Mouse (Mus musculus) heart, postnatal 25 days (tissue): ENCODE data around the gene Slc6a21. TPM values are rescaled to one million over a fixed set of nuclear protein-coding genes. Genes with fewer than 3 reads are reported as not detected.

Experiments
- total RNA-seq, 2 experiments: library from RNA; stranded (reverse); gene quantifications; 2 replicates each; pipeline ENCODE4 v1.2.3; 2021

Slc6a21 gene
- total RNA-seq, 2 experiments from 2014 or later: not detected

Other genes starting within 250 kb of the Slc6a21 start
- gene Prr12, start 224.6 kb upstream of the Slc6a21 start, total RNA-seq: 10 to 100 TPM; 23.2 to 27.7 TPM
- gene Nosip, start 215.1 kb upstream of the Slc6a21 start, total RNA-seq: 10 to 100 TPM; 25.7 to 27.8 TPM
- gene Prrg2, start 214.8 kb upstream of the Slc6a21 start, total RNA-seq: 1 to 10 TPM; 6.8 to 7.1 TPM
- gene Rcn3, start 185.3 kb upstream of the Slc6a21 start, total RNA-seq: 10 to 100 TPM; 28.1 to 32.4 TPM
- gene Fcgrt, start 173.7 kb upstream of the Slc6a21 start, total RNA-seq: 10 to 100 TPM; 66.1 to 71.7 TPM
- gene Rps11, start 153.1 kb upstream of the Slc6a21 start, total RNA-seq: 100 to 1,000 TPM; 517 to 569 TPM
- gene Rpl13a, start 148.8 kb upstream of the Slc6a21 start, total RNA-seq: 100 to 1,000 TPM; 613 to 620 TPM
- not detected for gene Gm45713, start 141.3 kb upstream of the Slc6a21 start, total RNA-seq
- gene Flt3l, start 141.1 kb upstream of the Slc6a21 start, total RNA-seq: 10 to 100 TPM in 1 of 2 experiments, 1 to 10 TPM in 1; 5.3 to 15.0 TPM
- 10 to 100 TPM; 29.7 to 30.9 TPM for gene Pih1d1, start 123.2 kb upstream of the Slc6a21 start, total RNA-seq
- gene Aldh16a1, start 122.9 kb upstream of the Slc6a21 start, total RNA-seq: 10 to 100 TPM; 23.5 to 37.6 TPM
- 10 to 100 TPM; 18.1 to 18.7 TPM for gene Slc17a7, start 113.6 kb upstream of the Slc6a21 start, total RNA-seq
- gene Gfy, start 97.9 kb upstream of the Slc6a21 start, total RNA-seq: not detected
- gene Pth2, start 96.5 kb upstream of the Slc6a21 start, total RNA-seq: not detected
- gene Ccdc155, start 72.6 kb upstream of the Slc6a21 start, total RNA-seq: not detected
- not detected for gene Dkkl1, start 65.4 kb upstream of the Slc6a21 start, total RNA-seq
- gene Tead2, start 61.8 kb upstream of the Slc6a21 start, total RNA-seq: 10 to 100 TPM in 1 of 2 experiments, 1 to 10 TPM in 1; 7.0 to 12.0 TPM
- gene Cd37, start 38.4 kb upstream of the Slc6a21 start, total RNA-seq: 1 to 10 TPM; 2.9 to 3.2 TPM
- gene Slc6a16, start 36.4 kb upstream of the Slc6a21 start, total RNA-seq: not detected
- gene Trpm4, start 56.3 kb downstream of the Slc6a21 start, total RNA-seq: 10 to 100 TPM; 23.5 to 25.0 TPM
- gene Hrc, start 57.8 kb downstream of the Slc6a21 start, total RNA-seq: 100 to 1,000 TPM; 773 to 825 TPM
- under 1 TPM; 0.18 to 0.25 TPM for gene Ppfia3, start 89.5 kb downstream of the Slc6a21 start, total RNA-seq
- 1 to 10 TPM; 1.8 to 2.0 TPM for gene Lin7b, start 93.1 kb downstream of the Slc6a21 start, total RNA-seq
- 100 to 1,000 TPM; 110 to 111 TPM for gene Snrnp70, start 118.2 kb downstream of the Slc6a21 start, total RNA-seq
- 1 to 10 TPM; 3.2 to 3.7 TPM for gene Kcna7, start 128.1 kb downstream of the Slc6a21 start, total RNA-seq
- gene Ntf5, start 136.2 kb downstream of the Slc6a21 start, total RNA-seq: under 1 TPM; 0.14 to 0.39 TPM
- not detected for gene Lhb, start 143.3 kb downstream of the Slc6a21 start, total RNA-seq
- 10 to 100 TPM; 93.1 to 98.1 TPM for gene Gys1, start 157.3 kb downstream of the Slc6a21 start, total RNA-seq
- gene Ruvbl2, start 160.6 kb downstream of the Slc6a21 start, total RNA-seq: 10 to 100 TPM; 28.5 to 29.3 TPM
- gene Ftl1, start 182.4 kb downstream of the Slc6a21 start, total RNA-seq: 100 to 1,000 TPM; 210 to 232 TPM
- 10 to 100 TPM; 24.7 to 26.7 TPM for gene Bax, start 189.4 kb downstream of the Slc6a21 start, total RNA-seq
- not detected for gene Tulp2, start 204.4 kb downstream of the Slc6a21 start, total RNA-seq
- 1 to 10 TPM; 4.0 to 5.1 TPM for gene Gm45808, start 209.3 kb downstream of the Slc6a21 start, total RNA-seq
- 1 to 10 TPM; 5.9 to 6.7 TPM for gene Dhdh, start 211.3 kb downstream of the Slc6a21 start, total RNA-seq
- 100 to 1,000 TPM; 126 to 129 TPM for gene Nucb1, start 232.9 kb downstream of the Slc6a21 start, total RNA-seq
- 10 to 100 TPM; 22.7 to 23.9 TPM for gene Ppp1r15a, start 248.8 kb downstream of the Slc6a21 start, total RNA-seq
- 1 to 10 TPM; 2.2 to 4.7 TPM for gene Plekha4, start 248.8 kb downstream of the Slc6a21 start, total RNA-seq